Mouse (Mus musculus): ENCODE measurements around the gene Sult2b1.

- TF ChIP-seq CTCF (IDR thresholded peaks at IDR 0.05) (no peak), POLR2A (IDR thresholded peaks at IDR 0.05; ENCODE audit: insufficient read depth, low read depth, low read length) (no peak)
Measured at GRCm38 (mm10) chr7:45786661-45787413, 2.4 kb upstream of the Sult2b1 start.
